Mouse (Mus musculus) embryonic facial prominence, embryonic 13.5 days (tissue): ENCODE measurements around the gene Gm16867. TPM values are rescaled to one million over a fixed set of nuclear protein-coding genes. Genes with fewer than 3 reads are reported as not detected.
"Not testable (repeated sequence)": the region's sequence is repeated elsewhere in the genome, so short reads cannot be mapped to it uniquely, and the experiment has no call there.

Source experiments
- ATAC-seq: fragments of 200-750 bp; cut with Nextera tagmentation; 2 replicates; pipeline ENCODE4 v1.8.0; 2017; ENCODE audit warnings: low read depth; ENCODE audit not compliant: insufficient number of reproducible peaks, insufficient read depth, low FRiP score, low TSS enrichment
- H3K27ac ChIP-seq: fragments of 300-500 bp; sonication (generic); 2 replicates; pipeline ENCODE4 v1.5.1; 2015; ENCODE audit warnings: moderate library complexity, mild to moderate bottlenecking, inconsistent platforms
- H3K27me3 ChIP-seq: fragments of 300-500 bp; sonication (generic); 2 replicates; pipeline ENCODE4 v1.6.1; 2015; ENCODE audit warnings: mild to moderate bottlenecking, inconsistent platforms
- H3K36me3 ChIP-seq: fragments of 300-500 bp; sonication (generic); 2 replicates; pipeline ENCODE4 v1.6.1; 2015; ENCODE audit warnings: mild to moderate bottlenecking, inconsistent platforms
- H3K4me1 ChIP-seq: fragments of 300-500 bp; sonication (generic); 2 replicates; pipeline ENCODE4 v1.6.1; 2015; ENCODE audit warnings: inconsistent platforms
- H3K4me2 ChIP-seq: fragments of 300-500 bp; sonication (generic); 2 replicates; pipeline ENCODE4 v1.6.1; 2015; ENCODE audit warnings: moderate library complexity, mild to moderate bottlenecking, inconsistent platforms
- H3K4me3 ChIP-seq: fragments of 300-500 bp; sonication (generic); 2 replicates; pipeline ENCODE4 v1.5.1; 2015; ENCODE audit warnings: mild to moderate bottlenecking, inconsistent platforms
- H3K9ac ChIP-seq: fragments of 300-500 bp; sonication (generic); 2 replicates; pipeline ENCODE4 v1.6.1; 2015; ENCODE audit warnings: mild to moderate bottlenecking, inconsistent platforms
- H3K9me3 ChIP-seq: fragments of 300-500 bp; sonication (generic); 2 replicates; pipeline ENCODE4 v1.6.1; 2016; ENCODE audit warnings: inconsistent platforms
- WGBS: fragments of 180-500 bp; shearing (Covaris S2); methylation state at CpG from one replicate; pipeline ENCODE4 v1.1.7; 2015; ENCODE audit warnings: mixed read lengths; 5-methylcytosine and 5-hydroxymethylcytosine counted together
- polyA plus RNA-seq: library from polyadenylated mRNA; unstranded; fragments of >200 nt; fragmentation: Nextera tagmentation; extraction: Ambion mirVana; gene quantifications from 2 replicates; pipeline ENCODE4 v1.2.1, GENCODE M21; 2015

Gm16867 gene
- polyA plus RNA-seq, 1 experiment from 2014 or later = not detected

- H3K9ac ChIP-seq, H3K9me3 ChIP-seq, H3K27ac ChIP-seq, H3K4me2 ChIP-seq, H3K4me3 ChIP-seq, H3K4me1 ChIP-seq, H3K27me3 ChIP-seq, H3K36me3 ChIP-seq: not testable (repeated sequence)
- ATAC-seq = peak; percentile 54; the same call in 1 of the 2 replicates
- no CpG with 5 or more reads among the region's 73 CpGs for WGBS
These were observed 567 bp downstream of the Gm16867 start for GRCm38 (mm10) chr14:69502440-69503150.

- H3K27me3 ChIP-seq, ATAC-seq, H3K27ac ChIP-seq, H3K36me3 ChIP-seq, H3K4me2 ChIP-seq, H3K4me1 ChIP-seq, H3K4me3 ChIP-seq, H3K9ac ChIP-seq, H3K9me3 ChIP-seq: not testable (repeated sequence)
These were observed 6.9 kb downstream of the Gm16867 start for GRCm38 (mm10) chr14:69496259-69496658.

- not testable (repeated sequence) for H3K27ac ChIP-seq, H3K27me3 ChIP-seq, H3K4me3 ChIP-seq, H3K9ac ChIP-seq, H3K36me3 ChIP-seq, ATAC-seq, H3K4me2 ChIP-seq, H3K4me1 ChIP-seq, H3K9me3 ChIP-seq
- no CpG with 5 or more reads among the region's 2 CpGs for WGBS
These were observed 8.2 kb downstream of the Gm16867 start for GRCm38 (mm10) chr14:69494946-69495345.

- H3K4me2 ChIP-seq, ATAC-seq, H3K27ac ChIP-seq, H3K36me3 ChIP-seq, H3K9ac ChIP-seq, H3K9me3 ChIP-seq, H3K4me1 ChIP-seq, H3K27me3 ChIP-seq, H3K4me3 ChIP-seq: not testable (repeated sequence)
- WGBS = no CpG with 5 or more reads among the region's 3 CpGs
These were observed 8.6 kb downstream of the Gm16867 start for GRCm38 (mm10) chr14:69494522-69494921.

GRCm38 (mm10) chr14:69488001-69488400 is 15.2 kb downstream of the Gm16867 start:
- not testable (repeated sequence) for ATAC-seq, H3K9ac ChIP-seq, H3K27me3 ChIP-seq, H3K4me1 ChIP-seq, H3K27ac ChIP-seq, H3K36me3 ChIP-seq, H3K9me3 ChIP-seq, H3K4me3 ChIP-seq, H3K4me2 ChIP-seq
- no CpG with 5 or more reads among the region's 10 CpGs for WGBS

GRCm38 (mm10) chr14:69485466-69486135 is 17.6 kb downstream of the Gm16867 start:
- H3K36me3 ChIP-seq, H3K4me2 ChIP-seq, H3K4me3 ChIP-seq, H3K27ac ChIP-seq, H3K27me3 ChIP-seq, H3K9me3 ChIP-seq, H3K9ac ChIP-seq, H3K4me1 ChIP-seq, ATAC-seq: not testable (repeated sequence)
- WGBS = no CpG with 5 or more reads among the region's 18 CpGs

- WGBS = no CpG with 5 or more reads among the region's 11 CpGs
These were observed 29.1 kb downstream of the Gm16867 start for GRCm38 (mm10) chr14:69473941-69474646.

GRCm38 (mm10) chr14:69473322-69473721 is 29.8 kb downstream of the Gm16867 start:
- H3K9ac ChIP-seq, H3K4me1 ChIP-seq, H3K9me3 ChIP-seq, ATAC-seq, H3K4me2 ChIP-seq, H3K36me3 ChIP-seq, H3K4me3 ChIP-seq, H3K27me3 ChIP-seq, H3K27ac ChIP-seq: not testable (repeated sequence)
- no CpG with 5 or more reads among the region's 2 CpGs for WGBS

More at GRCm38 (mm10) chr14:69473941-69474646, 29.1 kb downstream of the Gm16867 start:
- not testable (repeated sequence) for H3K4me3 ChIP-seq, H3K4me1 ChIP-seq, H3K36me3 ChIP-seq, H3K9me3 ChIP-seq, H3K27me3 ChIP-seq, H3K9ac ChIP-seq, H3K4me2 ChIP-seq, H3K27ac ChIP-seq
- peak; percentile 56 for ATAC-seq

- WGBS = no CpG with 5 or more reads among the region's 8 CpGs
- not testable (repeated sequence) for H3K9ac ChIP-seq, H3K4me3 ChIP-seq, H3K27ac ChIP-seq, ATAC-seq, H3K4me1 ChIP-seq, H3K27me3 ChIP-seq, H3K36me3 ChIP-seq, H3K4me2 ChIP-seq, H3K9me3 ChIP-seq
These were observed 32.9 kb downstream of the Gm16867 start for GRCm38 (mm10) chr14:69470122-69470708.

GRCm38 (mm10) chr14:69467612-69468366 is 35.4 kb downstream of the Gm16867 start:
- H3K36me3 ChIP-seq, ATAC-seq, H3K4me2 ChIP-seq, H3K4me1 ChIP-seq, H3K4me3 ChIP-seq, H3K27ac ChIP-seq, H3K9me3 ChIP-seq, H3K9ac ChIP-seq, H3K27me3 ChIP-seq: not testable (repeated sequence)
- WGBS = no CpG with 5 or more reads among the region's 17 CpGs

GRCm38 (mm10) chr14:69464465-69464864 is 38.7 kb downstream of the Gm16867 start:
- not testable (repeated sequence) for H3K27me3 ChIP-seq, H3K4me1 ChIP-seq, H3K4me3 ChIP-seq, H3K9me3 ChIP-seq, H3K36me3 ChIP-seq, H3K27ac ChIP-seq, ATAC-seq, H3K9ac ChIP-seq, H3K4me2 ChIP-seq
- WGBS = no CpG with 5 or more reads among the region's 4 CpGs
